Mouse (Mus musculus): Measurements from ENCODE around the gene 2610008E11Rik.
"Not testable (repeated sequence)": the region's sequence is repeated elsewhere in the genome, so short reads cannot be mapped to it uniquely, and the experiment has no call there.

DNA sequence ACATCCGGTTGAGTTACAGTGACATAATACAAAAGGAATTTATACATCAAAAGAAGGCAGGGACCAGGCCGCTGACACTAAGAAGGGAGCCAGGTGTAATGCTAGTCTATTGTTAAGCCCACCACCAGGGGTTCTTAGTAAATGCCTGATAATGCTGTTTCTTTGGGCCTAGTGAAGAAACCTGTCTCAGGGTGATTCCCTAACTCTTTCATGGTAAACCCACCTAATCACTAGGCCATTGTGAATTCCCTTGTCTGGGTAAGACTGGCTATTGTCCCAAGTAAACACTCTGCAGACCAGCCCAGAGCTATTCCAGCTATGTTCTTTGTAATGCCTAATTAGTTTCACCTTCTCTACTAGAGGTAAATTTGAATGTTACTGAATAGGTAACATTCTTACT is 54.9 kb downstream of the 2610008E11Rik start:
- not testable (repeated sequence) for TF ChIP-seq POLR2A (IDR thresholded peaks at IDR 0.05; ENCODE audit: control insufficient read depth, low read depth, low read length); CTCF (IDR thresholded peaks at IDR 0.05; ENCODE audit: control insufficient read depth, insufficient read depth, insufficient replicate concordance, low read depth, low read length)

All from testis, adult 2 months (tissue).